Mouse (Mus musculus): ENCODE results near the gene Cyp1b1. TPM values are rescaled to one million over a fixed set of nuclear protein-coding genes. Genes with fewer than 3 reads are reported as not detected.

Gene Cyp1b1
- total and polyA plus RNA-seq, 3 experiments, result not detected

- Histone ChIP-seq H3K4me3 (ENCODE audit: control insufficient read depth in 1 of 2, insufficient read depth in 1 of 2, low read depth in 2 of 2, low read length in 2 of 2) (no peak overlapping the region), H3K36me3 (ENCODE audit: control insufficient read depth in 1 of 2, insufficient read depth in 2 of 2, low read length in 2 of 2) (no peaks in the 10 kb centered on the region), H3K9me3 (replicated peaks; ENCODE audit: insufficient read depth, low read length) (no peaks in the 10 kb centered on the region), H3K4me1 (ENCODE audit: control insufficient read depth in 1 of 2, insufficient read depth in 2 of 2, low read length in 2 of 2) (no peaks in the 10 kb centered on the region), H3K9ac (ENCODE audit: control insufficient read depth, low read depth, low read length, poor library complexity, severe bottlenecking) (no peak overlapping the region), H3K27ac (ENCODE audit: control insufficient read depth, low read depth, low read length) (no peak overlapping the region), H3K79me2 (ENCODE audit: control insufficient read depth, insufficient read depth, low read length, poor library complexity) (no peaks in the 10 kb centered on the region), H3K27me3 (ENCODE audit: control insufficient read depth in 1 of 2, insufficient read depth in 2 of 2, low read length in 2 of 2) (peaks cover 0 to 2% of the 10 kb centered on the region in 2 experiments; a peak in 1 of 4 replicates)
- DNase-seq (ENCODE audit: low read depth, low spot score), result no peak
- TF ChIP-seq JUND (IDR thresholded peaks at IDR 0.05; ENCODE audit: low read depth, low read length) (no peak), E2F4 (IDR thresholded peaks at IDR 0.05; ENCODE audit: borderline replicate concordance, low read depth, low read length) (no peak), SIN3A (IDR thresholded peaks at IDR 0.05; ENCODE audit: low read length) (no peak), POLR2AphosphoS2 (IDR thresholded peaks at IDR 0.05; ENCODE audit: low read length) (no peak), NELFE (IDR thresholded peaks at IDR 0.05; ENCODE audit: low read depth, low read length) (no peak), HCFC1 (IDR thresholded peaks at IDR 0.05; ENCODE audit: low read depth, low read length) (no peak), MYB (IDR thresholded peaks at IDR 0.05; ENCODE audit: low read depth, low read length) (no peak), BHLHE40 (IDR thresholded peaks at IDR 0.05; ENCODE audit: borderline replicate concordance, low read depth, low read length) (no peak)
These were observed 14.0 kb downstream of the Cyp1b1 start for GRCm38 (mm10) chr17:79700871-79701270.

GRCm38 (mm10) chr17:79699197-79699596 lies 15.7 kb downstream of the Cyp1b1 start:
- H3K79me2 ChIP-seq (ENCODE audit: control insufficient read depth, insufficient read depth, low read length, poor library complexity), result no peaks in the 10 kb centered on the region
- H3K4me3 ChIP-seq (ENCODE audit: control insufficient read depth in 1 of 2, insufficient read depth in 1 of 2, low read depth in 2 of 2, low read length in 2 of 2), result no peak overlapping the region
- TF ChIP-seq TCF12 (IDR thresholded peaks at IDR 0.05; ENCODE audit: low read depth, low read length) (no peak), POLR2AphosphoS5 (IDR thresholded peaks at IDR 0.05; ENCODE audit: borderline replicate concordance, low read depth, low read length) (no peak), MYB (IDR thresholded peaks at IDR 0.05; ENCODE audit: low read depth, low read length) (no peak), USF1 (IDR thresholded peaks at IDR 0.05; ENCODE audit: low read depth, low read length) (no peak), POLR2A (IDR thresholded peaks at IDR 0.05; ENCODE audit: control insufficient read depth in 1 of 2, insufficient read depth in 1 of 2, low read depth in 1 of 2, low read length in 2 of 2, poor library complexity in 1 of 2) (no peak), RAD21 (IDR thresholded peaks at IDR 0.05; ENCODE audit: low read depth, low read length) (peak; percentile 37), ZC3H11A (IDR thresholded peaks at IDR 0.05; ENCODE audit: low read depth, low read length) (no peak; the same call in 1 of the 2 replicates), MEF2A (IDR thresholded peaks at IDR 0.05; ENCODE audit: extremely low read depth, insufficient replicate concordance, low read depth, low read length, poor library complexity, severe bottlenecking) (no peak), ZNF384 (IDR thresholded peaks at IDR 0.05; ENCODE audit: low read depth, low read length) (no peak), SMC3 (IDR thresholded peaks at IDR 0.05; ENCODE audit: low read depth, low read length) (peak; percentile 31; the same call in 1 of the 2 replicates), ETS1 (IDR thresholded peaks at IDR 0.05; ENCODE audit: low read depth, low read length) (no peak), ZMIZ1 (IDR thresholded peaks at IDR 0.05; ENCODE audit: low read depth, low read length) (no peak), CTCF (IDR thresholded peaks at IDR 0.05 in 2 of 3, conservative IDR thresholded peaks at IDR 0.05 in 1 of 3; ENCODE audit: control insufficient read depth in 1 of 3, insufficient read depth in 1 of 3, low read depth in 2 of 3, low read length in 3 of 3, poor library complexity in 1 of 3, severe bottlenecking in 1 of 3) (peak in 2 of 3 experiments; percentile 9 to 33; a peak in 2 of 6 replicates), EP300 (IDR thresholded peaks at IDR 0.05; ENCODE audit: low read depth in 1 of 2, low read length in 2 of 2) (no peak), RCOR1 (IDR thresholded peaks at IDR 0.05; ENCODE audit: low read depth, low read length) (no peak)
- no peaks in the 10 kb centered on the region for H3K9me3 ChIP-seq (replicated peaks; ENCODE audit: insufficient read depth, low read length)
- H3K27ac ChIP-seq (ENCODE audit: control insufficient read depth, low read depth, low read length), result no peak overlapping the region
- DNase-seq (ENCODE audit: low read depth, low spot score), result peak; percentile 9
- no peaks in the 10 kb centered on the region for H3K36me3 ChIP-seq (ENCODE audit: control insufficient read depth in 1 of 2, insufficient read depth in 2 of 2, low read length in 2 of 2)
- no peak overlapping the region for H3K9ac ChIP-seq (ENCODE audit: control insufficient read depth, low read depth, low read length, poor library complexity, severe bottlenecking)
- H3K4me1 ChIP-seq (ENCODE audit: control insufficient read depth in 1 of 2, insufficient read depth in 2 of 2, low read length in 2 of 2), result no peaks in the 10 kb centered on the region
- H3K27me3 ChIP-seq (ENCODE audit: control insufficient read depth in 1 of 2, insufficient read depth in 2 of 2, low read length in 2 of 2), result no peaks in the 10 kb centered on the region; a peak in 1 of 4 replicates
